Mouse (Mus musculus) neural tube, embryonic 15.5 days (tissue): ENCODE measurements at regions not wholly inside any gene's neighbourhood (a gene's known extent, or its start where the extent isn't known, plus 50 kb on each side); places are given as distances from the start of the nearest gene placed in this dataset.

Experiments used
- ATAC-seq: fragments of 200-750 bp; cut with Nextera tagmentation; 2 replicates; pipeline ENCODE4 v1.8.0; 2017; ENCODE audit warnings: mild to moderate bottlenecking, moderate TSS enrichment, moderate library complexity; ENCODE audit not compliant: low FRiP score
- H3K27ac ChIP-seq: fragments of 300-500 bp; sonication (generic); replicated peaks from 2 replicates; pipeline ENCODE4 v1.5.1; 2015; ENCODE audit warnings: mild to moderate bottlenecking, inconsistent platforms
- H3K27me3 ChIP-seq: fragments of 300-500 bp; sonication (generic); replicated peaks from 2 replicates; pipeline ENCODE4 v1.6.1; 2015; ENCODE audit warnings: inconsistent platforms
- H3K36me3 ChIP-seq: fragments of 300-500 bp; sonication (generic); 2 replicates; pipeline ENCODE4 v1.6.1; 2015; ENCODE audit warnings: inconsistent platforms
- H3K4me1 ChIP-seq: fragments of 300-500 bp; sonication (generic); 2 replicates; pipeline ENCODE4 v1.6.1; 2015; ENCODE audit warnings: inconsistent platforms
- H3K4me2 ChIP-seq: fragments of 300-500 bp; sonication (generic); 2 replicates; pipeline ENCODE4 v1.6.1; 2015; ENCODE audit warnings: inconsistent platforms, mild to moderate bottlenecking, moderate library complexity
- H3K4me3 ChIP-seq: fragments of 300-500 bp; sonication (generic); replicated peaks from 2 replicates; pipeline ENCODE4 v1.5.1; 2015; ENCODE audit warnings: mild to moderate bottlenecking, inconsistent platforms
- H3K9ac ChIP-seq: fragments of 300-500 bp; sonication (generic); replicated peaks from 2 replicates; pipeline ENCODE4 v1.6.1; 2015; ENCODE audit warnings: mild to moderate bottlenecking, inconsistent platforms
- H3K9me3 ChIP-seq: fragments of 300-500 bp; sonication (generic); replicated peaks from 2 replicates; pipeline ENCODE4 v1.6.1; 2016; ENCODE audit warnings: inconsistent platforms
- WGBS: fragments of 180-500 bp; shearing (Covaris S2); methylation state at CpG from one replicate; pipeline ENCODE4 v1.1.7; 2015; ENCODE audit warnings: mixed read lengths; 5-methylcytosine and 5-hydroxymethylcytosine counted together

DNA sequence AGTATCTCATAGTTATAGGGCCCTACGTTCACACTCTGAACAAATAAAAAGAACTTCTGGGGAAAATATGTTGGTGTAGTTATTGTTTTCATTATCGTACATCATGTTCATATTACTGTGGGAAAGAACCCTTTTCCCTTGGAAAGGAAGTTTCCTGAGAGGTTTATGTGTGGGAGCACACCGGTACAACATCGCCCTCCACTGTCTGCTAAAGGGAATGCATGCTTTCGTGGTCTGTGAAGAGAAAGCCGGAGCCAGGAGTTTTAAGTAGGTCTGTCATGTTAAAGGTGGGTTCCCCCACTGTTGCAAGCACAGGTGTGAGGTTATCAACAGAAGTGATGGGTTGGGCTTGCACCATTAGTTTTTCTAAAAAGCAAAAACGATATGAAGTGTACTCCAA, 154.8 kb upstream of the Gmds start:
- WGBS = 30% methylated on average over 7 of the region's 7 CpGs
- no peak overlapping the region for H3K27ac ChIP-seq
- ATAC-seq = no peak
- H3K4me1 ChIP-seq = no peaks in the 10 kb centered on the region
- no peak overlapping the region for H3K9ac ChIP-seq
- no peaks in the 10 kb centered on the region for H3K27me3 ChIP-seq
- H3K4me3 ChIP-seq = no peak overlapping the region
- no peak overlapping the region for H3K4me2 ChIP-seq
- no peaks in the 10 kb centered on the region for H3K9me3 ChIP-seq
- no peaks in the 10 kb centered on the region for H3K36me3 ChIP-seq

- H3K36me3 ChIP-seq = no peaks in the 10 kb centered on the region
- H3K27me3 ChIP-seq = no peaks in the 10 kb centered on the region
- no peak overlapping the region for H3K4me3 ChIP-seq
- H3K4me1 ChIP-seq = no peaks in the 10 kb centered on the region
- ATAC-seq = no peak
- H3K9me3 ChIP-seq = no peaks in the 10 kb centered on the region
- 76% methylated on average over 7 of the region's 7 CpGs for WGBS
- H3K27ac ChIP-seq = no peak overlapping the region
- H3K9ac ChIP-seq = no peak overlapping the region
- H3K4me2 ChIP-seq = no peak overlapping the region
These were observed 154.0 kb upstream of the Gmds start for GRCm38 (mm10) chr13:32492566-32492965.

- no peak for ATAC-seq
- Histone ChIP-seq H3K36me3 (no peaks in the 10 kb centered on the region), H3K27ac (no peak overlapping the region), H3K27me3 (no peaks in the 10 kb centered on the region), H3K4me3 (no peak overlapping the region), H3K9me3 (no peaks in the 10 kb centered on the region), H3K4me2 (no peak overlapping the region), H3K4me1 (no peaks in the 10 kb centered on the region), H3K9ac (no peak overlapping the region)
- 82% methylated on average over 8 of the region's 8 CpGs for WGBS
These were observed 143.0 kb upstream of the Gmds start for GRCm38 (mm10) chr13:32481444-32482058.

DNA sequence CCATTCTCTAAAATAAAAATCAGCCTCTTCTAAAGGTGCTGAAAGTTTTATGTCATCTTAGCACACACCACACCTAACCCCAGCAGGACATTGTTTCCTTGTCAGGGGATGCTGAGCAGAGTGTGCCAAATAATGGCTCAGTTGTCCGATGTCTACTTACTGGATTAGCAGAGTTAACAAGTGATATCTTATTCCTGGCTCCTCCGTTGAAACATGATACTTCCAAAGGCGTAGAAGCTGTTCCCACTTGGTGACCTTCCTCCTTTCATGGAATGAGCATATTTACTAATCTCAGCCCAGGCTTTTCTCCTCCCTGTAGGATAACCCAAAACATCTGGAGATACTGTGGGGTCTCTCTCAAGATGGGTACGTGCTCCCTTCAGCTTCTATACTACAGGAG, 141.5 kb upstream of the Gmds start:
- H3K4me2 ChIP-seq = no peak overlapping the region
- no peaks in the 10 kb centered on the region for H3K4me1 ChIP-seq
- no peaks in the 10 kb centered on the region for H3K27me3 ChIP-seq
- H3K4me3 ChIP-seq = no peak overlapping the region
- H3K27ac ChIP-seq = no peak overlapping the region
- no peak for ATAC-seq
- no peaks in the 10 kb centered on the region for H3K36me3 ChIP-seq
- 81% methylated on average over 4 of the region's 4 CpGs for WGBS
- no peak overlapping the region for H3K9ac ChIP-seq
- no peaks in the 10 kb centered on the region for H3K9me3 ChIP-seq

GRCm38 (mm10) chr13:32479118-32479818, 140.7 kb upstream of the Gmds start:
- H3K4me1 ChIP-seq = no peaks in the 10 kb centered on the region
- no peak for ATAC-seq
- H3K27me3 ChIP-seq = no peaks in the 10 kb centered on the region
- WGBS = 89% methylated on average over 8 of the region's 8 CpGs
- H3K4me3 ChIP-seq = no peak overlapping the region
- no peak overlapping the region for H3K9ac ChIP-seq
- H3K9me3 ChIP-seq = no peaks in the 10 kb centered on the region
- H3K4me2 ChIP-seq = no peak overlapping the region
- no peaks in the 10 kb centered on the region for H3K36me3 ChIP-seq
- no peak overlapping the region for H3K27ac ChIP-seq

- WGBS = 15% methylated on average over 5 of the region's 5 CpGs
- no peaks in the 10 kb centered on the region for H3K36me3 ChIP-seq
- no peak overlapping the region for H3K9ac ChIP-seq
- no peak overlapping the region for H3K4me2 ChIP-seq
- no peak overlapping the region for H3K4me3 ChIP-seq
- no peaks in the 10 kb centered on the region for H3K27me3 ChIP-seq
- ATAC-seq = no peak
- no peaks in the 10 kb centered on the region for H3K4me1 ChIP-seq
- no peak overlapping the region for H3K27ac ChIP-seq
- no peaks in the 10 kb centered on the region for H3K9me3 ChIP-seq
These were observed 127.2 kb upstream of the Gmds start for GRCm38 (mm10) chr13:32465787-32466186.

- H3K27me3 ChIP-seq = no peaks in the 10 kb centered on the region
- WGBS = 91% methylated on average over 6 of the region's 6 CpGs
- no peaks in the 10 kb centered on the region for H3K36me3 ChIP-seq
- H3K27ac ChIP-seq = no peak overlapping the region
- no peak for ATAC-seq
- H3K4me2 ChIP-seq = no peak overlapping the region
- H3K9ac ChIP-seq = no peak overlapping the region
- no peak overlapping the region for H3K4me3 ChIP-seq
- no peaks in the 10 kb centered on the region for H3K9me3 ChIP-seq
- H3K4me1 ChIP-seq = no peaks in the 10 kb centered on the region
These were observed 126.6 kb upstream of the Gmds start for GRCm38 (mm10) chr13:32465041-32465682.

- Histone ChIP-seq H3K4me2 (no peak overlapping the region), H3K27me3 (no peaks in the 10 kb centered on the region), H3K27ac (no peak overlapping the region), H3K9ac (no peak overlapping the region), H3K36me3 (no peaks in the 10 kb centered on the region), H3K4me3 (no peak overlapping the region), H3K4me1 (no peaks in the 10 kb centered on the region), H3K9me3 (no peaks in the 10 kb centered on the region)
- no peak for ATAC-seq
- WGBS = 87% methylated on average over 11 of the region's 11 CpGs
These were observed 116.0 kb upstream of the Gmds start for GRCm38 (mm10) chr13:32454419-32455146.

DNA sequence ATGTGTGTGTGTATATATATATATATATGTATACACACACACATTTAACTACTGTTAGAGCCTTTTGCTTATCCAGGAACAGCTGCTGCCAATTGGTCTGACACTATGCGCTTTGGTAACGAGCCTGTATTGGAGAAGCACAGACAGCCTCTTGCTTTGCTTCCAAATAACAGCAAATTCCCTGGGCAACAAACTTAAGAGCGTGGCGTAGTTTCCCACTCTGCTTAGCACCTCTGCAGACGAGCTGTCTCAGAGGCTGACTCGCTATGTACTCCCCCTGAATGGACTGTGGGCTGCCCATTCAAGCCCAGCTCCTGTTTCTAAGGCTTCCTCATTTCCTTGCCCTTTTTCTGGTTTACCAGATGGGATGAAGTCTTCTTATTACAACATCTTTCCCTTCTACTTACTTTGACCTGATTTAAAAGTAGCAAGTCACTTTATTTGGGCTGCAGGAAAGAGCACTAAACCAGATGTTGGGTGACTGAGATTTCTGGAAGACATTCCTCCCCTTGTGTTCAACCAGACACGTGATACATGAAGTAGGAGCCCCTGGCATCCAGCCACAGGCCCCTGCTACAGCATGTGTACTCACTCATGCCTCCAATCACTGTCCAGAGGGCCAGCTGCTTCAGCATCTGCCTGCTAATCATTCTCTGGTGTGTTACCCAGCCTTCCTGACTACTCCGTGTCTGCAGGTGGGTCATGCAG, 111.3 kb upstream of the Gmds start:
- no peaks in the 10 kb centered on the region for H3K9me3 ChIP-seq
- H3K4me2 ChIP-seq = no peak overlapping the region
- 76% methylated on average over 8 of the region's 8 CpGs for WGBS
- no peaks in the 10 kb centered on the region for H3K27me3 ChIP-seq
- H3K36me3 ChIP-seq = no peaks in the 10 kb centered on the region
- no peak for ATAC-seq
- no peak overlapping the region for H3K9ac ChIP-seq
- no peaks in the 10 kb centered on the region for H3K4me1 ChIP-seq
- H3K4me3 ChIP-seq = no peak overlapping the region
- no peak overlapping the region for H3K27ac ChIP-seq

GRCm38 (mm10) chr13:32444531-32444930, 106.0 kb upstream of the Gmds start:
- Histone ChIP-seq H3K4me3 (no peak overlapping the region), H3K4me2 (no peak overlapping the region)
- WGBS = 73% methylated on average over 3 of the region's 3 CpGs

DNA sequence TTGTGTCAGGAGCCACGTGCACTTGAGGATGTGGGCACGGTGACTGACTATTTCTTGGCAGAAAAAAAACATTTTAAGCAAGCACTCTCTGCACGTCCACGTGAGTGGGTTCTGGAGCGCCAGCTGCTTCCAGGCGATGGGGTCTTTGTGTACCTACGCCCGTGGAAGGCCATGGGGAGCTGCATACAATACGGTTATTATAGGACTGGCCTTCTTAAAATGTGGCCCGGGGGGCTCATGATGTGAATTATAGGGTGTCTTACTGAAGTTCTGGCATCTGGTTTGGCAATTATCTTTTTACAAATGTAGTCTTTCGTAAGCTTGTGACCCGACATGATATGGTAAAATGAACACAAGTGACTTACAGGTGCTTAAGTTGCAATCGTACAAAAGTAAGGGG, 103.5 kb upstream of the Gmds start:
- H3K4me3 ChIP-seq = no peak overlapping the region
- no peaks in the 10 kb centered on the region for H3K27me3 ChIP-seq
- H3K27ac ChIP-seq = no peak overlapping the region
- WGBS = 49% methylated on average over 13 of the region's 13 CpGs
- no peak overlapping the region for H3K4me2 ChIP-seq
- no peaks in the 10 kb centered on the region for H3K36me3 ChIP-seq
- no peak for ATAC-seq
- 0 out of 2 replicates have a peak, but pooled peaks cover 2% of the 10 kb centered on the region for H3K4me1 ChIP-seq
- H3K9me3 ChIP-seq = no peaks in the 10 kb centered on the region
- no peak overlapping the region for H3K9ac ChIP-seq

More at GRCm38 (mm10) chr13:32444531-32444930, 106.0 kb upstream of the Gmds start:
- Histone ChIP-seq H3K9ac (no peak overlapping the region), H3K9me3 (no peaks in the 10 kb centered on the region), H3K27me3 (no peaks in the 10 kb centered on the region), H3K4me1 (0 out of 2 replicates have a peak, but pooled peaks cover 2% of the 10 kb centered on the region), H3K36me3 (no peaks in the 10 kb centered on the region), H3K27ac (no peak overlapping the region)
- no peak for ATAC-seq
